Mouse (Mus musculus) midbrain, embryonic 16.5 days (tissue): ENCODE results near the gene Hcar1. TPM values are rescaled to one million over a fixed set of nuclear protein-coding genes. Genes with fewer than 3 reads are reported as not detected.

Experiments used
- ATAC-seq: fragments of 200-750 bp; cut with Nextera tagmentation; 2 replicates; pipeline ENCODE4 v1.8.0; 2017; ENCODE audit warnings: moderate TSS enrichment
- H3K27ac ChIP-seq: fragments of 300-500 bp; sonication (generic); 2 replicates; pipeline ENCODE4 v1.5.1; 2014; ENCODE audit warnings: mild to moderate bottlenecking, low read length, mixed read lengths
- H3K27me3 ChIP-seq: fragments of 300-500 bp; sonication (generic); 2 replicates; pipeline ENCODE4 v1.6.1; 2014; ENCODE audit warnings: low read depth, low read length, mixed read lengths; ENCODE audit not compliant: control insufficient read depth, insufficient read depth
- H3K36me3 ChIP-seq: fragments of 300-500 bp; sonication (generic); 2 replicates; pipeline ENCODE4 v1.6.1; 2014; ENCODE audit warnings: mild to moderate bottlenecking, low read length, moderate library complexity, mixed read lengths; ENCODE audit not compliant: control insufficient read depth, insufficient read depth
- H3K4me1 ChIP-seq: fragments of 300-500 bp; sonication (generic); 2 replicates; pipeline ENCODE4 v1.6.1; 2014; ENCODE audit warnings: mild to moderate bottlenecking, low read length, mixed read lengths; ENCODE audit not compliant: control insufficient read depth, insufficient read depth
- H3K4me2 ChIP-seq: fragments of 300-500 bp; sonication (generic); 2 replicates; pipeline ENCODE4 v1.6.1; 2014; ENCODE audit warnings: mild to moderate bottlenecking, low read length, mixed read lengths
- H3K4me3 ChIP-seq: fragments of 300-500 bp; sonication (generic); 2 replicates; pipeline ENCODE4 v1.5.1; 2014; ENCODE audit warnings: low read depth, mild to moderate bottlenecking, low read length, moderate library complexity, mixed read lengths
- H3K9ac ChIP-seq: fragments of 300-500 bp; sonication (generic); 2 replicates; pipeline ENCODE4 v1.6.1; 2014; ENCODE audit warnings: low read depth, low read length, mixed read lengths
- H3K9me3 ChIP-seq: fragments of 300-500 bp; sonication (generic); replicated peaks from 2 replicates; pipeline ENCODE4 v1.6.1; 2014; ENCODE audit warnings: mild to moderate bottlenecking, low read length, mixed read lengths; ENCODE audit not compliant: control insufficient read depth, poor library complexity, severe bottlenecking
- WGBS: fragments of 180-500 bp; shearing (Covaris S2); extraction: QIAGEN DNeasy Blood & Tissue Kit; methylation state at CpG from one replicate; pipeline ENCODE4 v1.1.7; 2014; 5-methylcytosine and 5-hydroxymethylcytosine counted together
- polyA plus RNA-seq: library from polyadenylated mRNA; unstranded; fragments of >200 nt; fragmentation: Nextera tagmentation; extraction: Ambion mirVana; gene quantifications from 2 replicates; pipeline ENCODE4 v1.2.1, GENCODE M21; 2015

The Hcar1 gene
- polyA plus RNA-seq, 1 experiment from 2014 or later: 0.62 TPM

- Histone ChIP-seq H3K36me3 (no peaks in the 10 kb centered on the region), H3K9ac (no peak overlapping the region), H3K9me3 (no peaks in the 10 kb centered on the region), H3K4me3 (no peak overlapping the region), H3K27me3 (no peaks in the 10 kb centered on the region), H3K4me1 (no peaks in the 10 kb centered on the region), H3K27ac (no peak overlapping the region), H3K4me2 (no peak overlapping the region)
- 89% methylated on average over 11 of the region's 11 CpGs for WGBS
- ATAC-seq: no peak
Observed at GRCm38 (mm10) chr5:123853877-123854504, 25.8 kb downstream of the Hcar1 start.

- Histone ChIP-seq H3K27me3 (no peaks in the 10 kb centered on the region), H3K4me2 (no peak overlapping the region), H3K36me3 (no peaks in the 10 kb centered on the region), H3K4me1 (no peaks in the 10 kb centered on the region), H3K27ac (no peak overlapping the region), H3K9me3 (no peaks in the 10 kb centered on the region), H3K4me3 (no peak overlapping the region), H3K9ac (0 out of 2 replicates have a peak overlapping the region, but pooled peaks have one; percentile 6)
- 75% methylated on average over 2 of the region's 2 CpGs for whole genome bisulfite sequencing
- ATAC-seq: no peak
Observed at GRCm38 (mm10) chr5:123851398-123851797, 28.4 kb downstream of the Hcar1 start.

- Histone ChIP-seq H3K9me3 (no peaks in the 10 kb centered on the region), H3K27me3 (no peaks in the 10 kb centered on the region), H3K36me3 (no peaks in the 10 kb centered on the region), H3K27ac (no peak overlapping the region), H3K4me2 (no peak overlapping the region), H3K4me3 (no peak overlapping the region), H3K9ac (no peak overlapping the region), H3K4me1 (no peaks in the 10 kb centered on the region)
- 94% methylated on average over 14 of the region's 14 CpGs for WGBS
- no peak for ATAC-seq
Observed at GRCm38 (mm10) chr5:123844316-123844715, 35.5 kb downstream of the Hcar1 start.

- H3K4me3 ChIP-seq: no peak overlapping the region
Observed at GRCm38 (mm10) chr5:123843816-123844215, 36.0 kb downstream of the Hcar1 start.

GRCm38 (mm10) chr5:123842935-123843282 is 36.9 kb downstream of the Hcar1 start:
- no peak overlapping the region for H3K4me3 ChIP-seq
- no peaks in the 10 kb centered on the region for H3K9me3 ChIP-seq
- no peak overlapping the region for H3K4me2 ChIP-seq
- no peak overlapping the region for H3K27ac ChIP-seq
- no peaks in the 10 kb centered on the region for H3K36me3 ChIP-seq
- H3K9ac ChIP-seq: no peak overlapping the region
- no peaks in the 10 kb centered on the region for H3K27me3 ChIP-seq
- no peak for ATAC-seq
- 78% methylated on average over 3 of the region's 3 CpGs for WGBS
- H3K4me1 ChIP-seq: no peaks in the 10 kb centered on the region

More at GRCm38 (mm10) chr5:123843816-123844215, 36.0 kb downstream of the Hcar1 start:
- ATAC-seq: no peak
- no peaks in the 10 kb centered on the region for H3K27me3 ChIP-seq
- H3K4me2 ChIP-seq: no peak overlapping the region
- no peaks in the 10 kb centered on the region for H3K9me3 ChIP-seq
- no peak overlapping the region for H3K9ac ChIP-seq
- H3K36me3 ChIP-seq: no peaks in the 10 kb centered on the region
- H3K27ac ChIP-seq: no peak overlapping the region
- no peaks in the 10 kb centered on the region for H3K4me1 ChIP-seq
- WGBS: 23% methylated on average over 4 of the region's 4 CpGs

- no peaks in the 10 kb centered on the region for H3K4me1 ChIP-seq
- H3K4me2 ChIP-seq: no peak overlapping the region
- no peaks in the 10 kb centered on the region for H3K27me3 ChIP-seq
- 57% methylated on average over 11 of the region's 11 CpGs for WGBS
- H3K4me3 ChIP-seq: no peak overlapping the region
- no peaks in the 10 kb centered on the region for H3K36me3 ChIP-seq
- H3K27ac ChIP-seq: no peak overlapping the region
- no peak overlapping the region for H3K9ac ChIP-seq
- no peak for ATAC-seq
- no peaks in the 10 kb centered on the region for H3K9me3 ChIP-seq
Observed at GRCm38 (mm10) chr5:123842221-123842934, 37.4 kb downstream of the Hcar1 start.

GRCm38 (mm10) chr5:123837371-123837770 is 42.4 kb downstream of the Hcar1 start:
- no peaks in the 10 kb centered on the region for H3K36me3 ChIP-seq
- no peak overlapping the region for H3K27ac ChIP-seq
- 45% methylated on average over 4 of the region's 4 CpGs for WGBS
- H3K4me3 ChIP-seq: no peak overlapping the region
- no peaks in the 10 kb centered on the region for H3K9me3 ChIP-seq
- H3K27me3 ChIP-seq: no peaks in the 10 kb centered on the region
- no peak overlapping the region for H3K4me2 ChIP-seq
- ATAC-seq: no peak
- no peak overlapping the region for H3K9ac ChIP-seq
- H3K4me1 ChIP-seq: no peaks in the 10 kb centered on the region

- Histone ChIP-seq H3K9ac (no peak overlapping the region), H3K27me3 (no peaks in the 10 kb centered on the region), H3K4me2 (no peak overlapping the region), H3K4me3 (no peak overlapping the region), H3K36me3 (no peaks in the 10 kb centered on the region), H3K4me1 (no peaks in the 10 kb centered on the region), H3K27ac (no peak overlapping the region), H3K9me3 (no peaks in the 10 kb centered on the region)
- no peak for ATAC-seq
- WGBS: 75% methylated on average over 3 of the region's 3 CpGs
Observed at GRCm38 (mm10) chr5:123834836-123835235, 45.0 kb downstream of the Hcar1 start.

GRCm38 (mm10) chr5:123832309-123832708 is 47.5 kb downstream of the Hcar1 start:
- Histone ChIP-seq H3K4me1 (no peaks in the 10 kb centered on the region), H3K36me3 (no peaks in the 10 kb centered on the region), H3K4me2 (no peak overlapping the region), H3K27ac (no peak overlapping the region), H3K9ac (no peak overlapping the region), H3K9me3 (no peaks in the 10 kb centered on the region), H3K4me3 (no peak overlapping the region), H3K27me3 (no peaks in the 10 kb centered on the region)
- no peak for ATAC-seq
- WGBS: 91% methylated on average over 7 of the region's 7 CpGs
